Mouse (Mus musculus) lung, postnatal 0 days (tissue): ENCODE results near the gene Col1a1.

ENCODE experiments used
- CTCF ChIP-seq: IDR thresholded peaks from 2 replicates; pipeline ENCODE4 v1.5.1; 2016; ENCODE audit warnings: antibody characterized with exemption, mild to moderate bottlenecking
- EP300 ChIP-seq: IDR thresholded peaks from 2 replicates; pipeline ENCODE4 v1.6.1; 2016; ENCODE audit warnings: antibody characterized with exemption, mild to moderate bottlenecking, control low read depth

GRCm38 (mm10) chr11:94941776-94942175, 5.8 kb downstream of the Col1a1 start:
- no peak for TF ChIP-seq CTCF
- TF ChIP-seq EP300: no peak
